Mouse (Mus musculus) C2C12 (cell line): Measurements from ENCODE around the gene Nek4. TPM values are rescaled to one million over a fixed set of nuclear protein-coding genes. Genes with fewer than 3 reads are reported as not detected.

Source experiments
- H3K27me3 ChIP-seq: one replicate; pipeline ENCODE4 v1.6.1; 2011; ENCODE audit not compliant: control insufficient read depth, insufficient read depth, insufficient read length
- H3K36me3 ChIP-seq: one replicate; pipeline ENCODE4 v1.6.1; 2011; ENCODE audit not compliant: control insufficient read depth, insufficient read depth
- H3K4me3 ChIP-seq: one replicate; pipeline ENCODE4 v1.5.1; 2011; ENCODE audit warnings: mild to moderate bottlenecking, control low read depth; ENCODE audit not compliant: poor library complexity, insufficient read depth, severe bottlenecking
- H3K79me2 ChIP-seq: one replicate; pipeline ENCODE4 v1.6.1; 2011; ENCODE audit not compliant: control insufficient read depth, insufficient read depth
- H3K79me3 ChIP-seq: one replicate; pipeline ENCODE4 v1.6.1; 2011; ENCODE audit warnings: low read depth, control low read depth
- H3ac ChIP-seq: one replicate; pipeline ENCODE3; 2011; ENCODE audit warnings: low read depth; ENCODE audit not compliant: control insufficient read depth, insufficient read length
- CEBPB ChIP-seq: IDR thresholded peaks from one replicate; pipeline ENCODE4 v1.6.1; 2011; ENCODE audit warnings: low read depth, mild to moderate bottlenecking, control low read depth, moderate library complexity
- CTCF ChIP-seq: IDR thresholded peaks from one replicate; pipeline ENCODE4 v1.5.1; 2011; ENCODE audit not compliant: control insufficient read depth, insufficient read depth, insufficient read length
- FOSL1 ChIP-seq: IDR thresholded peaks from one replicate; pipeline ENCODE4 v1.8.0; 2011; ENCODE audit warnings: mild to moderate bottlenecking, low read length; ENCODE audit not compliant: poor library complexity, insufficient read depth, severe bottlenecking
- MAX ChIP-seq: IDR thresholded peaks from one replicate; pipeline ENCODE4 v1.6.1; 2011; ENCODE audit warnings: mild to moderate bottlenecking, control low read depth
- MYOD1 ChIP-seq: IDR thresholded peaks from one replicate; pipeline ENCODE4 v1.6.1; 2011; ENCODE audit warnings: low read depth; ENCODE audit not compliant: control insufficient read depth, insufficient read length
- MYOG ChIP-seq: IDR thresholded peaks from one replicate; pipeline ENCODE4 v1.6.1; 2011; ENCODE audit not compliant: control insufficient read depth, insufficient read length; ENCODE audit errors: extremely low read depth
- USF1 ChIP-seq: IDR thresholded peaks from one replicate; pipeline ENCODE4 v1.6.1; 2011; ENCODE audit warnings: low read depth, mild to moderate bottlenecking, control low read depth, moderate library complexity
- polyA plus RNA-seq: library from polyadenylated mRNA; unstranded; fragments of >200 nt; fragmentation: generic; extraction: Trizol; gene quantifications from one replicate; pipeline ENCODE4 v1.2.1, GENCODE M21; 2012; ENCODE audit warnings: missing spikeins

Nek4 gene
- polyA plus RNA-seq, 1 experiment = 4.2 TPM

GRCm38 (mm10) chr14:31018860-31019291 is 67.7 kb downstream of the Nek4 start, which contains the start of the genes Pbrm1 and Gnl3:
Pbrm1 (plus strand) TSS chr14:31019138.
Gnl3 (minus strand) TSS chr14:31019152.
- H3K36me3 ChIP-seq = peaks cover 62% of the 10 kb centered on the region
- H3K27me3 ChIP-seq = no peaks in the 10 kb centered on the region
- peak within 1 kb of the TSS; percentile 98 for H3ac ChIP-seq
- no peak for TF ChIP-seq CTCF
- peak; percentile 48 for TF ChIP-seq USF1
- no peak for TF ChIP-seq MYOG
- no peak for TF ChIP-seq MYOD1
- no peak for TF ChIP-seq FOSL1
- no peak for TF ChIP-seq CEBPB
- TF ChIP-seq MAX = peak; percentile 98
- peaks cover 96% of the 10 kb centered on the region for H3K79me2 ChIP-seq
- H3K4me3 ChIP-seq = peak within 1 kb of the TSS; percentile 100
- H3K79me3 ChIP-seq = peaks cover 84% of the 10 kb centered on the region

DNA sequence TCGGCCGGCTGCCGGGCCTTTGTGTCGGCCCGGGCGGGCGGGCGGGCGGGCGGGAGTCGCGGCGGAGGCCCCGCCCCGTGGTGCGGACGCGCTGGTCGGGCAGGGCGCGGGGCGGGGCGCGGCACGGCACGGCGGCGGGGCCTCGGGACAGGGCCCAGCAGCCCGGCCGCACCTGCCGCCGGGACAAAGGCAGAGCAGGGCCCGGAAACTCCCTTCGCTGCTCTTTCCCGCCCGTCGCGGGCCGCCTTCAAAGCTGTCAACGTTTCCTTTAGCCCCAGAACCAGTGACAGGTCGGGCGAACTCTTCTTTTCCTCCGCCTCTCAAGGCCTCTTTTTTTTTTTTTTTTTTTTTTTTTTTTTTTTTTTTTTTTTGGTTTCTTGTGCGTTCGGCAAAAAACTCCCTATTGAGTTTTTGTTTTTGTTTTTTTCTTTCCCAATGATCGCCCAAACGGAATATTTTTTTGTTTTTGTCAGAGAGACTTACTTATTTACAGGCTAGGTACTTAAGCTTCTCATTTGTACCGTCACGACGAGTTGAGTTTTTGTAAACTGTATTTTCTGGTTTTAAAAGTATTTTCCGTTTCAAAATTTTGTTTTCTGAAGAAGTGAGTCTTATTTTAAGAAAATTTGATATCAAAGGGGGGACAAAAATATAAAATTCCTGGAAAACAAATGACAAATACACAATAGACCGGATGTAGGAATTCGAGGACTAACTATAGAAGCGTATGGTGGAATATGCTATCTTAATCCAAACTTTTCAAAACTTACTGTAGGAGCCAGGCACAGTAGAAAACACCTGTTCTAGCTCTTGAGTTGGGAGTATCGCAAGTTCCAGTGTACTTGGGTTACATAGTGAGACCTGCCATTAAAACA is 68.4 kb downstream of the Nek4 start:
- TF ChIP-seq CTCF (no peak), MYOD1 (peak; percentile 33), MYOG (no peak)
- no peaks in the 10 kb centered on the region for H3K27me3 ChIP-seq
- peaks cover 96% of the 10 kb centered on the region for H3K79me2 ChIP-seq
- H3K36me3 ChIP-seq = peaks cover 61% of the 10 kb centered on the region
- H3K4me3 ChIP-seq = peak overlapping the region; percentile 100
- peaks cover 87% of the 10 kb centered on the region for H3K79me3 ChIP-seq
- H3ac ChIP-seq = peak overlapping the region; percentile 61

DNA sequence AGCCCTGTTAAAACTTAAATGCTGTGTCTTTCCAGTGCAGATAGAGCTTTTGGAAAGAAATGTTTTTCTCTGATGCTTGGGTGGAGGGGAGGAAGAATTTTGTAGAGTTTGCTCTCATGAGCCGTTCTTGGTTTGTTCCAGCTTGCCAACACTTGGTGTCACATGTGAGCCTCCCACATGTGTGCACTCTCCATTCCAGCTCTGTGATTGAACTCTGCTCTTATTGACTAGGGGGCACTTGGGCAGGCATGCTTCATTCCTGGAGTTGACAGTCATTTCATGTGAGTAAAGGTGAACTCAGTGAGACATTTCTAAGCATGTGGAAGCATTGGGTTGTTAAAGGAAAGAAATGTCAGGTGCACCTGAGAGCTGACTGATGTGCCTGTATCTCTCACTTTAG is 71.4 kb downstream of the Nek4 start:
- Histone ChIP-seq H3K36me3 (peaks cover 60% of the 10 kb centered on the region), H3K4me3 (no peak overlapping the region)

DNA sequence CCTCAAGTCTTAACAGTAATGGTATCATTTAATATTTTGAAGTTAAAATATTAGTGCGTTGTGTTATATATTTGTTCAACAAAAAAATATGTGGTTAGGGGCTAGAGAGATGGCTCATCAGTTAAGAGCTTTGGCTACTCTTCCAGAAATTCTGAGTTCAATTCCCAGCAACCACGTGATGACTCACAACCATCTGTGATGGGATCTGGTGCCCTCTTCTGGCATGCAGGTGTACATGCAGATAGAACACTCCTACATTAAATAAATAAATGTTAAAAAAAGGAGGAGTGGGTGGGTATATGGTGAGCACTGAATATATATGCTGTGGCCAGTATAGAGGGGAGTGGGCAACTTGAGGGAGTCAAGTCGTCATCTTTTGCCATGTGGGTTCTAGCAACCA is 74.6 kb downstream of the Nek4 start:
- Histone ChIP-seq H3K27me3 (no peaks in the 10 kb centered on the region), H3K79me2 (peaks cover 54% of the 10 kb centered on the region), H3K4me3 (no peak overlapping the region), H3ac (no peak overlapping the region), H3K79me3 (peaks cover 37% of the 10 kb centered on the region), H3K36me3 (peaks cover 87% of the 10 kb centered on the region)
- peak; percentile 73 for TF ChIP-seq USF1
- no peak for TF ChIP-seq MYOD1

More for the DNA sequence above, 71.4 kb downstream of the Nek4 start:
- H3K27me3 ChIP-seq = no peaks in the 10 kb centered on the region
- TF ChIP-seq MAX (no peak), MYOG (no peak)
- peaks cover 62% of the 10 kb centered on the region for H3K79me3 ChIP-seq
- no peak overlapping the region for H3ac ChIP-seq
- peaks cover 82% of the 10 kb centered on the region for H3K79me2 ChIP-seq

Other genes starting within 250 kb of the Nek4 start
- gene Sfmbt1, start 236.5 kb upstream of the Nek4 start, polyA plus RNA-seq = 5.1 TPM
- gene Tmem110, start 125.8 kb upstream of the Nek4 start, polyA plus RNA-seq = 15.7 TPM
- gene Mustn1, start 72.2 kb upstream of the Nek4 start, polyA plus RNA-seq = 10.3 TPM
- 0.11 TPM for gene Itih4, start 64.9 kb upstream of the Nek4 start, polyA plus RNA-seq
- gene Itih3, start 27.6 kb upstream of the Nek4 start, polyA plus RNA-seq = 0.01 TPM
- gene Itih1, start 8.1 kb upstream of the Nek4 start, polyA plus RNA-seq = not detected
- 13.4 TPM for gene Glt8d1, start 50.0 kb downstream of the Nek4 start, polyA plus RNA-seq
- gene Spcs1, start 50.3 kb downstream of the Nek4 start, polyA plus RNA-seq = 218 TPM
- 14.3 TPM for gene Pbrm1, start 67.8 kb downstream of the Nek4 start, polyA plus RNA-seq
- gene Gnl3, start 67.8 kb downstream of the Nek4 start, polyA plus RNA-seq = 56.7 TPM
- gene Smim4, start 177.6 kb downstream of the Nek4 start, polyA plus RNA-seq = 70.5 TPM
- 322 TPM for gene Nt5dc2, start 179.7 kb downstream of the Nek4 start, polyA plus RNA-seq
- gene Stab1, start 217.3 kb downstream of the Nek4 start, polyA plus RNA-seq = 0.25 TPM